Comparison of ENCODE assay signal across 11 mouse cellular contexts in genomic region chr2:150803035-150803434, GRCm38 (mm10). TPM values are rescaled to one million over a fixed set of nuclear protein-coding genes. Genes with fewer than 3 reads are reported as not detected.
DNase-seq lines count a peak whose midpoint lies in the region; ATAC-seq and TF ChIP-seq lines count a peak whose summit lies in the region.
"Had no signal": no experiment of that assay in that cellular context is flagged by ENCODE, and none has a peak within 500 bp of the region (broad histone marks: within the 10 kb centered on the region; RNA-seq: fewer than 3 reads in every experiment).

No protein-coding gene starts in this region.

- TF ChIP-seq CTCF in lung, postnatal 0 days (IDR thresholded peaks at IDR 0.05): peak; percentile 62

- no peak overlapping the region for H3K27ac ChIP-seq in lung, postnatal 0 days (ENCODE audit: low read length)
- no peak overlapping the region for H3K27ac ChIP-seq in hindbrain, embryonic 12.5 days
- H3K27ac ChIP-seq: embryonic facial prominence, embryonic 13.5 days; limb, embryonic 13.5 days; neural tube, embryonic 12.5 days had no signal

- no peaks in the 10 kb centered on the region for H3K9me3 ChIP-seq in lung, postnatal 0 days (ENCODE audit: low read length)
- no peaks in the 10 kb centered on the region for H3K9me3 ChIP-seq in hindbrain, embryonic 12.5 days (replicated peaks)
- H3K9me3 ChIP-seq: embryonic facial prominence, embryonic 13.5 days; limb, embryonic 13.5 days; neural tube, embryonic 12.5 days had no signal

- no peak overlapping the region for H3K4me3 ChIP-seq in lung, postnatal 0 days (ENCODE audit: low read depth, low read length)
- H3K4me3 ChIP-seq in hindbrain, embryonic 12.5 days: no peak overlapping the region
- H3K4me3 ChIP-seq: embryonic facial prominence, embryonic 13.5 days; limb, embryonic 13.5 days; neural tube, embryonic 12.5 days had no signal

- ATAC-seq in frontal cortex, adult (ENCODE audit: low TSS enrichment): peak; percentile 58; the same call in 1 of the 2 replicates
- ATAC-seq in lung, postnatal 0 days: no peak
- no peak for ATAC-seq in hindbrain, embryonic 12.5 days (ENCODE audit: low FRiP score)

- no peak for TF ChIP-seq EP300 in lung, postnatal 0 days (IDR thresholded peaks at IDR 0.05)

- no peak for DNase-seq in frontal cortex, postnatal 14 days (ENCODE audit: low spot score in 2 of 2)
- DNase-seq in lung, postnatal 0 days (ENCODE audit: low spot score): peak; percentile 35
- DNase-seq in lung, postnatal 25 days (ENCODE audit: low spot score): no peak
- peak; percentile 67 for DNase-seq in adipocyte (ENCODE audit: low spot score)
- peak; percentile 44 for DNase-seq in retina, postnatal 1 day
- no peak for DNase-seq in c-Kit-positive CD71-positive TER-119-positive erythroid progenitor cells, embryonic 14.5 days (ENCODE audit: low spot score)

- H3K4me1 ChIP-seq in lung, postnatal 0 days (ENCODE audit: insufficient read depth, low read depth, low read length): no peaks in the 10 kb centered on the region
- H3K4me1 ChIP-seq in hindbrain, embryonic 12.5 days: no peaks in the 10 kb centered on the region
- H3K4me1 ChIP-seq: embryonic facial prominence, embryonic 13.5 days; limb, embryonic 13.5 days; neural tube, embryonic 12.5 days had no signal

- no peak overlapping the region for H3K9ac ChIP-seq in lung, postnatal 0 days (replicated peaks; ENCODE audit: low read depth)
- H3K9ac ChIP-seq in hindbrain, embryonic 12.5 days: no peak overlapping the region
- H3K9ac ChIP-seq: embryonic facial prominence, embryonic 13.5 days; limb, embryonic 13.5 days; neural tube, embryonic 12.5 days had no signal

- 100% methylated on average over 1 of the region's 1 CpGs for WGBS in lung, postnatal 0 days
- WGBS in hindbrain, embryonic 12.5 days: 95% methylated on average over 1 of the region's 1 CpGs

- no peak overlapping the region for H3K4me2 ChIP-seq in lung, postnatal 0 days (replicated peaks; ENCODE audit: low read depth, low read length)
- H3K4me2 ChIP-seq in hindbrain, embryonic 12.5 days (replicated peaks): no peak overlapping the region
- H3K4me2 ChIP-seq: embryonic facial prominence, embryonic 13.5 days; limb, embryonic 13.5 days; neural tube, embryonic 12.5 days had no signal

- H3K27me3 ChIP-seq in lung, postnatal 0 days (replicated peaks; ENCODE audit: insufficient read depth, low read length): no peaks in the 10 kb centered on the region
- H3K27me3 ChIP-seq in hindbrain, embryonic 12.5 days: no peaks in the 10 kb centered on the region
- H3K27me3 ChIP-seq: embryonic facial prominence, embryonic 13.5 days; limb, embryonic 13.5 days; neural tube, embryonic 12.5 days had no signal

- peaks cover 9% of the 10 kb centered on the region; the same call in 1 of the 2 replicates for H3K36me3 ChIP-seq in lung, postnatal 0 days (ENCODE audit: insufficient read depth, low read length)
- H3K36me3 ChIP-seq in hindbrain, embryonic 12.5 days: peaks cover 39% of the 10 kb centered on the region

RNA-seq across cellular contexts. Expression of gene Pygb, which starts 16.5 kb away (rescaled TPM):
- polyA plus RNA-seq in lung, postnatal 0 days (2015; fragmentation: Nextera tagmentation; extraction: Ambion mirVana): 43.5 and 56.6 TPM in 2 replicates
- polyA plus RNA-seq in hindbrain, embryonic 12.5 days (2016; fragmentation: Nextera tagmentation; extraction: Ambion mirVana): 92.5 and 95.3 TPM in 2 replicates

RNA-seq across cellular contexts. Expression of gene Entpd6, which starts 54.2 kb away (rescaled TPM):
- polyA plus RNA-seq in lung, postnatal 0 days (2015; fragmentation: Nextera tagmentation; extraction: Ambion mirVana): 10.1 and 11.2 TPM in 2 replicates
- polyA plus RNA-seq in hindbrain, embryonic 12.5 days (2016; fragmentation: Nextera tagmentation; extraction: Ambion mirVana): 38.3 and 38.6 TPM in 2 replicates

Comparison
In these comparisons a context has a peak if more than half of its experiments do, and no peak if none do; other contexts are left out.
1. DNase-seq: peak in lung, postnatal 0 days (single experiment), adipocyte (single experiment) and retina, postnatal 1 day (single experiment); none in frontal cortex, postnatal 14 days (0 of 2), lung, postnatal 25 days (single experiment) and c-Kit-positive CD71-positive TER-119-positive erythroid progenitor cells, embryonic 14.5 days (single experiment).